ENCODE assay signal across 14 mouse cellular contexts in genomic region chr12:83109486-83109885, GRCm38 (mm10).
DNase-seq lines count a peak whose midpoint lies in the region; ATAC-seq and TF ChIP-seq lines count a peak whose summit lies in the region.
"Had no signal": no experiment of that assay in that cellular context is flagged by ENCODE, and none has a peak within 500 bp of the region (broad histone marks: within the 10 kb centered on the region; RNA-seq: fewer than 3 reads in every experiment).

No protein-coding gene starts in this region.

- no peak for TF ChIP-seq CTCF in midbrain, postnatal 0 days (IDR thresholded peaks at IDR 0.05)

- H3K4me3 ChIP-seq in heart, embryonic 16.5 days (ENCODE audit: low read length): no peak overlapping the region
- H3K4me3 ChIP-seq in midbrain, embryonic 11.5 days (ENCODE audit: low read depth, low read length): no peak overlapping the region
- H3K4me3 ChIP-seq in midbrain, postnatal 0 days (ENCODE audit: low read depth, low read length): no peak overlapping the region
- H3K4me3 ChIP-seq: embryonic facial prominence, embryonic 13.5 days; embryonic facial prominence, embryonic 15.5 days; erythroblast, embryonic 14.5 days; forebrain, embryonic 10.5 days; forebrain, embryonic 12.5 days had no signal

- intact Hi-C loops in heart, postnatal 25 days (cut with DNase I): no loop called here

- no peak for ATAC-seq in heart, embryonic 16.5 days (replicated peaks; ENCODE audit: extremely low read depth, insufficient read depth, low FRiP score)
- ATAC-seq in midbrain, embryonic 11.5 days (ENCODE audit: low FRiP score): no peak
- ATAC-seq in midbrain, postnatal 0 days (ENCODE audit: low FRiP score): no peak

- no peaks in the 10 kb centered on the region for H3K27me3 ChIP-seq in heart, embryonic 16.5 days (ENCODE audit: control insufficient read depth, insufficient read depth, low read length)
- no peaks in the 10 kb centered on the region for H3K27me3 ChIP-seq in midbrain, embryonic 11.5 days (ENCODE audit: control insufficient read depth, insufficient read depth, low read length)
- no peaks in the 10 kb centered on the region for H3K27me3 ChIP-seq in midbrain, postnatal 0 days (ENCODE audit: insufficient read depth, low read length)
- H3K27me3 ChIP-seq: embryonic facial prominence, embryonic 15.5 days; forebrain, embryonic 12.5 days had no signal

- H3K9me3 ChIP-seq in heart, embryonic 16.5 days (replicated peaks; ENCODE audit: control insufficient read depth, low read length): no peaks in the 10 kb centered on the region
- H3K9me3 ChIP-seq in midbrain, embryonic 11.5 days (ENCODE audit: control insufficient read depth, low read length): no peaks in the 10 kb centered on the region
- no peaks in the 10 kb centered on the region for H3K9me3 ChIP-seq in midbrain, postnatal 0 days (ENCODE audit: low read length)
- H3K9me3 ChIP-seq: embryonic facial prominence, embryonic 13.5 days; embryonic facial prominence, embryonic 15.5 days; forebrain, embryonic 10.5 days; forebrain, embryonic 12.5 days had no signal

- peak overlapping the region; percentile 70; the same call in 1 of the 2 replicates for H3K27ac ChIP-seq in heart, embryonic 16.5 days (ENCODE audit: low read length)
- no peak overlapping the region for H3K27ac ChIP-seq in midbrain, embryonic 11.5 days (ENCODE audit: low read depth, low read length)
- H3K27ac ChIP-seq in midbrain, postnatal 0 days (ENCODE audit: low read depth, low read length): no peak overlapping the region
- H3K27ac ChIP-seq: embryonic facial prominence, embryonic 13.5 days; embryonic facial prominence, embryonic 15.5 days; forebrain, embryonic 10.5 days; forebrain, embryonic 12.5 days had no signal

- H3K4me1 ChIP-seq in heart, embryonic 16.5 days (ENCODE audit: control insufficient read depth, insufficient read depth, low read length): peaks cover 19% of the 10 kb centered on the region
- peaks cover 6% of the 10 kb centered on the region for H3K4me1 ChIP-seq in midbrain, embryonic 11.5 days (ENCODE audit: control insufficient read depth, insufficient read depth, low read length)
- H3K4me1 ChIP-seq in midbrain, postnatal 0 days (ENCODE audit: insufficient read depth, low read length): 0 out of 2 replicates have a peak, but pooled peaks cover 7% of the 10 kb centered on the region
- H3K4me1 ChIP-seq: embryonic facial prominence, embryonic 13.5 days; embryonic facial prominence, embryonic 15.5 days had no signal

- DNase-seq in heart, adult 11 months: peak; percentile 71
- no peak for DNase-seq in heart, postnatal 25 days (ENCODE audit: low spot score)
- no peak for DNase-seq in heart, adult 9 months (ENCODE audit: low spot score in 2 of 2)
- DNase-seq in midbrain, embryonic 11.5 days (ENCODE audit: low spot score, missing footprints): peak; percentile 67
- DNase-seq in midbrain, postnatal 0 days (ENCODE audit: low spot score): no peak
- DNase-seq: adrenal gland, adult 2 months; adrenal gland, postnatal 25 days; embryo, embryonic 11 days had no signal

- H3K36me3 ChIP-seq in heart, embryonic 16.5 days (ENCODE audit: control insufficient read depth, insufficient read depth): no peaks in the 10 kb centered on the region
- no peaks in the 10 kb centered on the region for H3K36me3 ChIP-seq in midbrain, embryonic 11.5 days (ENCODE audit: control insufficient read depth, insufficient read depth, low read length)
- H3K36me3 ChIP-seq in midbrain, postnatal 0 days (ENCODE audit: insufficient read depth, low read length): no peaks in the 10 kb centered on the region
- H3K36me3 ChIP-seq: embryonic facial prominence, embryonic 13.5 days; embryonic facial prominence, embryonic 15.5 days; forebrain, embryonic 10.5 days; forebrain, embryonic 12.5 days had no signal

- no peak overlapping the region for H3K4me2 ChIP-seq in heart, embryonic 16.5 days (ENCODE audit: low read depth, low read length)
- no peak overlapping the region for H3K4me2 ChIP-seq in midbrain, embryonic 11.5 days
- H3K4me2 ChIP-seq in midbrain, postnatal 0 days (ENCODE audit: low read depth, low read length, poor library complexity, severe bottlenecking): no peak overlapping the region
- H3K4me2 ChIP-seq: embryonic facial prominence, embryonic 13.5 days; embryonic facial prominence, embryonic 15.5 days; forebrain, embryonic 12.5 days had no signal

- WGBS in heart, embryonic 16.5 days: 88% methylated on average over 4 of the region's 4 CpGs
- WGBS in midbrain, embryonic 11.5 days: 91% methylated on average over 4 of the region's 4 CpGs
- WGBS in midbrain, postnatal 0 days: 79% methylated on average over 4 of the region's 4 CpGs

- H3K9ac ChIP-seq in heart, embryonic 16.5 days (ENCODE audit: low read length): no peak overlapping the region
- H3K9ac ChIP-seq in midbrain, embryonic 11.5 days (ENCODE audit: low read length): no peak overlapping the region
- no peak overlapping the region for H3K9ac ChIP-seq in midbrain, postnatal 0 days (replicated peaks; ENCODE audit: low read length, poor library complexity, severe bottlenecking)
- H3K9ac ChIP-seq: embryonic facial prominence, embryonic 13.5 days; embryonic facial prominence, embryonic 15.5 days; forebrain, embryonic 12.5 days had no signal

Comparison
In these comparisons a context has a peak if more than half of its experiments do, and no peak if none do; other contexts are left out.
1. DNase-seq: peak in heart, adult 11 months (single experiment) and midbrain, embryonic 11.5 days (single experiment); none in heart, postnatal 25 days (single experiment), heart, adult 9 months (0 of 2) and midbrain, postnatal 0 days (single experiment).